Mouse (Mus musculus): Measurements from ENCODE around the gene Lipf. TPM values are rescaled to one million over a fixed set of nuclear protein-coding genes. Genes with fewer than 3 reads are reported as not detected.

Gene Lipf
- polyA plus RNA-seq (2012; ENCODE audit: insufficient read depth, low replicate concordance), result 1.2 TPM in 1 of 2 replicates, not detected in the other

DNA sequence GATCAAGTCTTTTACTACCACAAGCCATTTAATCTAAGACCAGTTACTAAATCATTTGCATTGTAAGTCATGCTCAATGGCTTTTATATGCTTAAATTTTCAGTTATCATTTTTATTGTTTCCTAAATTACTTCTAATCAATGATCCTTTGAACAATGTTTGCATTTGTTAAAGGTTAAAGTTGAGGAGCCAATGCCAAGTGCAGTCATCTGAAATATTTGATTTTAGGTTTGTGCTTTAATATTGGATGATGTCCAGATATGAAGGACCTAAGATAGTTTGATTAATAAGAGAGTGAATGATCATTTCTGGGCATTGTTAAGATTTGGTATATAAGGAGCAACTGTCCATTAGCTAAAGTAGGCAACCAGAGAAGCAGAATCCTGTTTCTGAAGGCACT lies at the start of gene Lipf:
Gene Lipf (plus strand): TSS at position 301 of the 400 bp plus-strand sequence.
- Histone ChIP-seq H3K27me3 (replicated peaks) (no peaks in the 10 kb centered on the region), H3K36me3 (replicated peaks; ENCODE audit: low read length) (no peaks in the 10 kb centered on the region), H3K4me3 (replicated peaks) (no peak within 1 kb of the TSS), H3K9me3 (no peaks in the 10 kb centered on the region), H3K4me1 (no peaks in the 10 kb centered on the region)
- TF ChIP-seq FLI1 (IDR thresholded peaks at IDR 0.05; ENCODE audit: low read length), result no peak
- TF ChIP-seq GATA1 (IDR thresholded peaks at IDR 0.05; ENCODE audit: borderline replicate concordance, low read length), result no peak

DNA sequence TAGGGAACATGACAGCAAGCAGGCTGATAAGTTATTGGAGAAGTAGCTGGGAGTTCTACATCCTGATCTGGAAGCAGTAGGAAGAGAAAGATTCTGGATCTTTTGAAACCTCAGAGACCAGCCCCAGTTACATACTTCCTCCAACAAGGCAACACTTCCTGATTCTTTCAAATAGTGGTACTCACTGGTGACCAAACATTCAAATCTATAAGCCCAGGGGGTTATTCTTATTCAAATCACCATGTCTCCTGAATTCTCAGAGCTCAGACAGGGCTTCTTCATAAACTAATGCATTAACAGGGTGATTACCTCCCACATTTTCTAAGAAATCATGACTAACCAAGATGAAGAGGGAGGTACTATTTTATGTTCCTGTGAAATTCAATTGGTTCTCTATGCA lies 36.9 kb upstream of the Lipf start:
- Histone ChIP-seq H3K4me3 (replicated peaks) (no peak overlapping the region), H3K4me1 (no peaks in the 10 kb centered on the region), H3K27me3 (replicated peaks) (no peaks in the 10 kb centered on the region), H3K36me3 (replicated peaks; ENCODE audit: low read length) (no peaks in the 10 kb centered on the region), H3K9me3 (no peaks in the 10 kb centered on the region)
- TF ChIP-seq GATA1 (IDR thresholded peaks at IDR 0.05; ENCODE audit: borderline replicate concordance, low read length) (no peak), FLI1 (IDR thresholded peaks at IDR 0.05; ENCODE audit: low read length) (no peak)

DNA sequence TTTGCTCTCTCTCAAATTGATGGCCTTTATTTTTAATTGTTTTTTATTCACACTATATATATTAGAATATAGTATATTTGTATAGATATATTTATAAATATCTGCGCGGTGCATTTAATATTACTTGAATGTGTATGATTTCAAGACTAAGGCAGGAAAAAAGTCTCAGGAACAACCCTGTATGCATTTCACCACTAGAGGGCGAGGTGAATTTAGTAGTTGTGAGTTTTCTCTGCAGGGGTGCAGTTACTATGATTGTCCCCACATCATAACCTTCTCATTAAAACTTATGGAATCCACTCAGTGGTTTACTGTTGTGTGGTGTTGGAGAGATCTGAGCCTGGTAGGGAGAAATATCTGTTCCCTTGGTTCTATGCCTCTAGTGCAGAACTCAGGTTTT lies 18.0 kb downstream of the Lipf start:
- Histone ChIP-seq H3K4me1 (no peaks in the 10 kb centered on the region), H3K36me3 (replicated peaks; ENCODE audit: low read length) (no peaks in the 10 kb centered on the region), H3K9me3 (no peaks in the 10 kb centered on the region), H3K27me3 (replicated peaks) (no peaks in the 10 kb centered on the region), H3K4me3 (replicated peaks) (no peak overlapping the region)
- TF ChIP-seq GATA1 (IDR thresholded peaks at IDR 0.05; ENCODE audit: borderline replicate concordance, low read length) (no peak), FLI1 (IDR thresholded peaks at IDR 0.05; ENCODE audit: low read length) (no peak)

GRCm38 (mm10) chr19:33983043-33983442 lies 22.1 kb downstream of the Lipf start:
- H3K36me3 ChIP-seq (replicated peaks; ENCODE audit: low read length), result no peaks in the 10 kb centered on the region
- H3K27me3 ChIP-seq (replicated peaks), result no peaks in the 10 kb centered on the region
- TF ChIP-seq GATA1 (IDR thresholded peaks at IDR 0.05; ENCODE audit: borderline replicate concordance, low read length) (no peak), FLI1 (IDR thresholded peaks at IDR 0.05; ENCODE audit: low read length) (no peak)
- H3K4me3 ChIP-seq (replicated peaks), result no peak overlapping the region
- no peaks in the 10 kb centered on the region for H3K4me1 ChIP-seq
- H3K9me3 ChIP-seq, result no peaks in the 10 kb centered on the region

DNA sequence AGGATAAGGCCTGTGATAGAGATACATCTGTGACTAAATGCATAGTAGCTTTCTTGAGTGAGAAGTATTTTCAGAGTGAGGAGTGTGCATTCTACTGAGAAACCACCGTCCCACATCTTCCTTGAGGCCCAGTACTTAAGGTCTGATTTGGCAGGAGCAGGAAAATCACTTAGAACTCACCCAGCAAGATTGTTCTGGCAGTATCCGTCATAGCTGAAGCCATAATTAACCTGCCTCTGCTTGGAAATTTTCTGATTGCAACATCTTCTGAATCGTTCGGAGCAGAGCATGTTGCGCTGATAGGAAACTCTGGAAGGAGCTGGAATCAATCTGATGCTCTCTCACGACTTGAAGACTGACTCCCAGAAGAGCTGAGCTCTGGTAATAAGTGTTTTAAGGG lies 47.0 kb downstream of the Lipf start, which contains the start of gene Lipk:
Gene Lipk (plus strand): TSS at position 289 of the 400 bp plus-strand sequence.
- no peak for TF ChIP-seq GATA1 (IDR thresholded peaks at IDR 0.05; ENCODE audit: borderline replicate concordance, low read length)
- no peak for TF ChIP-seq FLI1 (IDR thresholded peaks at IDR 0.05; ENCODE audit: low read length)
- Histone ChIP-seq H3K36me3 (replicated peaks; ENCODE audit: low read length) (no peaks in the 10 kb centered on the region), H3K27me3 (replicated peaks) (no peaks in the 10 kb centered on the region), H3K4me1 (no peaks in the 10 kb centered on the region), H3K4me3 (replicated peaks) (no peak within 1 kb of the TSS), H3K9me3 (no peaks in the 10 kb centered on the region)

DNA sequence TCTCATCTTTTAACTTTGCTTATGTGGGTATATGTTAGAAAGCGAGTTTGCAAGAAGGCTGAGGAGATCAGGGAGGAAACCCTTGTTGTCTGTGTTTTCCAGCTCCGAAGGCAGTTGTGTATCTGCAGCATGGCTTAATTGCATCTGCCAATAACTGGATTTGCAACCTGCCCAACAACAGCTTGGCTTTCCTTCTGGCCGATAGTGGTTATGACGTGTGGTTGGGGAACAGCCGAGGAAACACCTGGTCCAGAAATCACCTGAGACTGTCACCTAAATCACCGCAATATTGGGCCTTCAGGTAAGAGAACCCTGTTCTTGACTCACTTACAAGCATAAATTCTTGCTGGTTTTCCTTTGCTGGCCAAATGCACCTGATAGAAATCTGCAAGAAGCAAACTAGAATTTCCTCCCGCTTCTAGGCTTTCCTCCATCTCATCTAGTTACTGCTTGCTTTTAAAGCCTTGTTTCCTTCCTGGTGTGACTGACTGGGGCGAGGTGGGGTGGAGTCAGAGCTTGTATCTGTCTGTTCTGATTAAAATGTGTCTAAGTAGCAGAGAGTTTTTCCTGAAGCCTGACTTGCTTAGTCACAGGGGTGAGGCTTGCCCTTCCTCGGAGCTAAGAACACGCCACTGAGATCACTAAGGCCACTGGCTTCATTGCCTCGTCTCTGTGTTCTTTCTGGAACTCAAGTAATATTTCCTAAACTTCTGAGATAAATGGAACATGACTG lies 60.6 kb downstream of the Lipf start:
- TF ChIP-seq FLI1 (IDR thresholded peaks at IDR 0.05; ENCODE audit: low read length), result no peak
- TF ChIP-seq GATA1 (IDR thresholded peaks at IDR 0.05; ENCODE audit: borderline replicate concordance, low read length), result no peak
- Histone ChIP-seq H3K9me3 (no peaks in the 10 kb centered on the region), H3K4me3 (replicated peaks) (no peak overlapping the region), H3K27me3 (replicated peaks) (no peaks in the 10 kb centered on the region), H3K36me3 (replicated peaks; ENCODE audit: low read length) (no peaks in the 10 kb centered on the region), H3K4me1 (no peaks in the 10 kb centered on the region)

- Histone ChIP-seq H3K9me3 (no peaks in the 10 kb centered on the region), H3K27me3 (replicated peaks) (no peaks in the 10 kb centered on the region), H3K4me1 (no peaks in the 10 kb centered on the region), H3K4me3 (replicated peaks) (no peak overlapping the region), H3K36me3 (replicated peaks; ENCODE audit: low read length) (no peaks in the 10 kb centered on the region)
- no peak for TF ChIP-seq FLI1 (IDR thresholded peaks at IDR 0.05; ENCODE audit: low read length)
- TF ChIP-seq GATA1 (IDR thresholded peaks at IDR 0.05; ENCODE audit: borderline replicate concordance, low read length), result no peak
These were observed 61.8 kb downstream of the Lipf start for GRCm38 (mm10) chr19:34022759-34023158.

Other genes starting within 250 kb of the Lipf start
- gene Lipo2, start 209.8 kb upstream of the Lipf start, polyA plus RNA-seq (2012; ENCODE audit: insufficient read depth, low replicate concordance), result not detected in 2 replicates
- not detected in 2 replicates for gene Lipo3, start 199.2 kb upstream of the Lipf start, polyA plus RNA-seq (2012; ENCODE audit: insufficient read depth, low replicate concordance)
- gene Lipo1, start 173.7 kb upstream of the Lipf start, polyA plus RNA-seq (2012; ENCODE audit: insufficient read depth, low replicate concordance), result not detected in 2 replicates
- not detected in 2 replicates for gene Lipk, start 47.1 kb downstream of the Lipf start, polyA plus RNA-seq (2012; ENCODE audit: insufficient read depth, low replicate concordance)
- gene Lipn, start 106.2 kb downstream of the Lipf start, polyA plus RNA-seq (2012; ENCODE audit: insufficient read depth, low replicate concordance), result not detected in 2 replicates
- gene Lipm, start 139.7 kb downstream of the Lipf start, polyA plus RNA-seq (2012; ENCODE audit: insufficient read depth, low replicate concordance), result not detected in 2 replicates
- not detected in 2 replicates for gene Ankrd22, start 204.9 kb downstream of the Lipf start, polyA plus RNA-seq (2012; ENCODE audit: insufficient read depth, low replicate concordance)
- 1.1 TPM in 1 of 2 replicates, not detected in the other for gene Stambpl1, start 231.0 kb downstream of the Lipf start, polyA plus RNA-seq (2012; ENCODE audit: insufficient read depth, low replicate concordance)